Mouse (Mus musculus): ENCODE results near the gene Oasl1.
"Not testable (repeated sequence)": the region's sequence is repeated elsewhere in the genome, so short reads cannot be mapped to it uniquely, and the experiment has no call there.

Oasl1 gene

DNA sequence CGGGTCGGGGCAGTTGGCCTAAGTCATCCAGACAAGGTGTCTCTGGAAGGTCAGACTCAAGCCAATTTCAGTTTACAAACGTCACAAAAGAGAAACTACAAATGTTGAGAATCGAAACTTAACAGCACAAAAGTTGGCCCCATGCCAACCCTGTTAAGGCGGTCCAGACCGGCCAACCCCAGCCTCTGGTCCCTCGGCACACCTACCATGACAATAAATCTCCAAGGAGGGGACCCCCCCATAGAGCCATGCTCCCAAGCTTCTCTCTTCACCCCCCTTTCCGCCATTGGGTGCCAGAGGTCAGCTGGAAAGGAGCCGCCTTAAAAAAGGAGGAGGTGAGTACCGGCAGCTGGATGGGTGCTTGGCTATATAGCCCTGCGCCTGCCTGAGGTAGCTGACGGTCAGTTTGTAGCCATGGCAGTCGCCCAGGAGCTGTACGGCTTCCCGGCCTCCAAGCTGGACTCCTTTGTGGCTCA lies at the start of gene Oasl1:
Gene Oasl1, plus strand, starts transcription at position 243 of the 476 bp plus-strand sequence.
- DNase-seq (ENCODE audit: low read depth), result no peak

DNA sequence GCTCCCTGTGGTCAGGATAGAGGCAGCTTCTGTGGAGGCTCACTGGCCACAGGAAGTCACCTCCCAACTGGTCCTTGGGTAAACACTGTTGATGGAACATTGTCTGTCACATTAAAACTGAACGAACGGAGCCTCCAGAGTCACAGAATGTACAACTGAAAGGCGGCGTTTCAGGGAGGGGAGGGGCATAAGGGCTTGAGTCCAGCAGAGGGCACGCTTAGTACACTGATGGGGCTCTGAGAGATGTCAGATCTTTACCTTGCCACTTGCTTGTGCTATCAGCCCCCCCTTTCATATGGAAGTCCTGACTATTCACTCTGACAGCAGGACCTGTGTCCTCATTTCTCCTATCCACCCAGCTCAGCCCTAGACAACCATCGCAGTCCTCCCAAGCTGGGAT lies 47.2 kb upstream of the Oasl1 start:
- DNase-seq (ENCODE audit: low read depth), result no peak

DNA sequence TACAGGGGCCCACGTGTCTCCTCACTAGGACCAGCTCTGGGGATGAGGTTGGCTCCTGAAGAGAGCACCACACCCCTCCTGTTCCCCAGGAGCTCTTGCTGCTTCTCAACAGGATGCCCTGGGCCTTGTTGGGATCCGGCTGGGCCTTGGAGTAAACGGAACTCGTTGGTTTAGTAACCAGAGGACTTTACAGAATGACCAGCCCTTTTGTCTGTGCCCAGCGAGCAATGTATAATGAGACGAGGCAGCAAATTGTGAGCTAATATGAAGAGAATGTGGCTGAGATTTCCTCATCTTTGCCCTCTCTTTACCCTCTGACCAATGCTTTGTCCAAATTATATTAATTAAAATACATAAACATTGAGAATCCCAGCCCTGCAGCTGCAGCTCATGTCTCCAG lies 46.7 kb upstream of the Oasl1 start:
- DNase-seq (ENCODE audit: low read depth), result no peak

DNA sequence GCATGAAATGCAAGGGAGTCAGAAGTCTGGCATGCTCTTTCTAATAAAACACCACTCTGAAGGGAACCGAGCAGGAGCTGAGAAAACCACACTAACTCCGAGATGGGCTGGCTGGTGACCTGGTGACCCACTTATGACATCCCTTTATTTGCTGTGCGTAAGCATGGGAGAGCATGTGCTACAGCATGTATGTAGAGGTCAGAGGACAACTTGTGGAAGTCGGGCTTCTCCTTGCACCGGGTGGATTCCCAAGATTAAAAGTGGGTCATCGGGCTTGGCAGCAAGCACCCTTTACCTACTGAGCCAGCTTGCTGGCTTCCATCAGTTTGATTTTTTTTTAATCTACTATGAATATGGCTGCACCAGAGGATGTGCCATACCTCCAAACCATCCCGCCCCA lies 45.6 kb upstream of the Oasl1 start:
- DNase-seq (ENCODE audit: low read depth), result no peak

DNA sequence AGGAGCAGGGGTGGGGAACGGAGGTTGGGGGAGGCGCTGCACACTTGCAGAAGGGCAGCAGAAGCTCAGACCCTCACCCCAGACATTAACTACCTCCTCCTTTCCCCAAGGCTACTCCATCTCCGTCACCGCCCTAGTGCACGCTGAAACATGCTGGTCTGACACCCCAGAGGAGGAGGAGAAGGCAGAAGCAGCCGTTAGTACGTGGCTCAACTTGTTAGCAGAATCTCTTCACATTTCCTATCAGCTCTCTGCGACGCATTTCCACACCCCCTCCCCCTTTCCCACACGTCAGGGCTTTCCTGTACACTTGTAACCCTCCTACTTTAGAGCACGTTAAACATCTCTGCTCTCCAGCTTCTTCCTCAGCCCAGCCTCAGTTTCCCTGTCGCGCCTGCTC lies 43.6 kb upstream of the Oasl1 start:
- no peak for DNase-seq (ENCODE audit: low read depth)

DNA sequence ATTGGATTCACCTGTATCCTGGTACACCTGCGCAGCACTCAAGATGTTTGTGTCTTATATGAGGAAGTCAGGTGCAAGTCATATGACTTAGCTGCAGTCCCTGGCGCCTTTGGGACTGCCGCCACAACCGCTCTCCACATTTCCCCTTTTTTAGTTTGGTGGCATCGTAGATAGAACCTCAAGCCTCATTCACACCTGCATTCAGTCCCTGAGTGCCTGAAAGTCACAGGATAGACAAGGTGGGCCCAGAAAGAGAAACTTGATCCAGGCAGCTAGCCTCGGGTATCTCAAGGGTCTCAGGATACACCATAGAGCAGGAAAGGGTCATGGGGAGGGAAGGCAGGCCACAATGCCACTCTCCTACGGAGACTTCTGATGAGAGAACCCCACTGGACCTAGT lies 40.7 kb upstream of the Oasl1 start:
- DNase-seq (ENCODE audit: low read depth), result not testable (repeated sequence)

DNA sequence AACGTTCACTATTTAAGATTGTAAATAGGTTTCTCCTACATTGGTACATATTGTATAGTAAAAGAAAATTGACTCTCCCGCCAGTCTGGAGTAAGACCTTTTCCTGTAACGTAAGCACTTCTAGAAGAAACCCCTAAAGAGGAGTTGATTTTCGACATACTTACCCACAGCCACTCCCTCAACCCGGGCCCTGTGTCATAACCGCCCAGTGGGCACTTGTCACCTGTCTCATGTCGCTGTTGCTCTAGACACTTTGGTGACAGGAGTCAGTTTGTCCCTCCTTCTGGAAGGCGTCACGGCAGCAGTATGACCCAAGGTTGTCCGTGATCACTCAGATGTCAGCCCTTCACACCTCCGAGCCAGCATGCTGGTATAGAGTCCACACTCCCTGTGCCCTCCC lies 40.0 kb upstream of the Oasl1 start:
- DNase-seq (ENCODE audit: low read depth), result no peak

DNA sequence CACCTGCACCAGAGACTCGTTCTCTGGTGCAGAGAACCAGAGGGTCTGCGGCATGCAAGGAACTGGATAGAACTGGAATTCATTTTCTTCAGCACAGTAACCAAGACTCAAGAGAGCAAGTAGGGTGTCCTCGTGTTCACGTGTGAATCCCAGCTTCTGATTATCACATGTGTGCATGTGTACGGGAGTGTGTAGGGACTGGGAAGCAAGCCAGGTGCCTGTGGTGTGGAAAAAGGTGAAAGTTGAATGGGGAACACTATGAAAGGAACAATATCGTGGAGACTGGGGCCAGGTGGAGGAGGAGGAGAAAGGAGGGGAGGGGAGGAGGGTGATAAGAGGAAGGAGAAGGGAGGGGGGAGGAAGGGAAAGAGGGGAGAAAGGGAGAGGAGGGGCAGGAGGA lies 36.2 kb upstream of the Oasl1 start:
- DNase-seq (ENCODE audit: low read depth), result no peak

DNA sequence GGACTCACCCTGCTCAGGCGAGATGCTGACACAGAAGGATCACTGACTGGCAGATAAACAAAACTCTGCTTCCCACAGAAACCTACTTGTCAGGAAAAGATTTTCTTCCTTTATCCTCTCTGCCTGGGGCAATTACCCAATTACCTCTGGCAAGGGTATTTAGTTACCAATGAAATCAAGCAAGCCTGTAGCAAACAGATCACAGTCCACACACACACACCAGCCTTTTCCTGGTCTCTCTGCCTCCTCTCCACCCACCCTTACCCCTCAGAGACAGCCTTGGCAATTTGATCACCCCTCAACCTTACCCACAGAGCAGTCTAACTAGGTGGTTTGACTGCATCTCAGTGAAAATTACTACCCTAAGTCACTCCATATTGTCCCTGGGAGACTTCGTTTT lies 34.0 kb upstream of the Oasl1 start:
- no peak for DNase-seq (ENCODE audit: low read depth)

DNA sequence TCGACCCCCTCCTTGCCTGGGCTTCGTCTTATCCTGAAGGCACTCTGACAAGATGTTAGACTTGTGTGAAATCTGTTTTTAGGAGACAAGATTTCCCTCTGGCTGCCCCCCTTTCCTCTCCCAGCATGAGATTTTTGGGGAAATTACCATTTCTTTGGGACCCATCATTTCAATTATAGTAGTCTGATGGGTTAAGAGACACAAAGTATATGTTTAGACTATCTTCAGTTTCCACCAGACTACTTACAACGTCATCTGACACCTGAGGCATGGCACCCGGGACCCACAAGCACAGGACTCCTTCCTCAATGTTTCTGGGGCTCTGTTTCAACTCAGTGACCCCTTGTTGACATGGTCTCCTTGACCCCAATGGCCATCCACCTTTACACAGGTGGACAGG lies 27.5 kb upstream of the Oasl1 start:
- DNase-seq (ENCODE audit: low read depth), result no peak

DNA sequence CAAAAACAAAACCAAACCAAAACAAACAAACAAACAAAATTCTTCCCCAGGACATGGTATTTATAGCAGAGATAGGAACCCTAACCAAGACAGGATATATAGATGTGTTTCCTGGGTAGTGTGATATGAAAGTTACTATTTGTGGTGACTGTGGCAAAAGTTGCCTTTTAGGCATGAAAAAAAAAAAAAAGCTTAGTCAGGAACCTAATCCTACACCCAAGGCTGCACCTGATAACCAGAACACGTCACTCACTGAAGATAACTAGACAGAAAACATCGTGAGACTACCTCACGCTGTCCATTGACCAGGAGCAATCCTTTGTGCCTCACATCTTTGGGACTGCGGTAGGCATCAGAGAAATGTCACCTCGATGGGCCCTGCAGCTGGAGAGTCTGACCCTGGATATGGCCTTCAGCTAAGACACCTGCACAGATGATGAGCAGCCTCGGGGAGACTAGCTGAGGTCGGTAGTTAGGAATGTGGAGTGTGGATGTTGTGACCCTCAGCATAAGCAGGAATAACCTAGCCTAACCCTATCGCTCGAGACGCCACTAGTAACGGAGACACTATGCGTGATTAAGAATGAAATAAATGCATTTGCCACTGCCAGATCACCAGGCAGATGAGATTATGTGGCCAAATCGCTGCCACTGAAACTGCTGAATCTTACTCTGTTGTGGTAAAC lies 26.2 kb upstream of the Oasl1 start, which contains the start of gene Oasl2:
Gene Oasl2, plus strand, starts transcription at position 249 of the 686 bp plus-strand sequence.
- DNase-seq (ENCODE audit: low read depth), result no peak

DNA sequence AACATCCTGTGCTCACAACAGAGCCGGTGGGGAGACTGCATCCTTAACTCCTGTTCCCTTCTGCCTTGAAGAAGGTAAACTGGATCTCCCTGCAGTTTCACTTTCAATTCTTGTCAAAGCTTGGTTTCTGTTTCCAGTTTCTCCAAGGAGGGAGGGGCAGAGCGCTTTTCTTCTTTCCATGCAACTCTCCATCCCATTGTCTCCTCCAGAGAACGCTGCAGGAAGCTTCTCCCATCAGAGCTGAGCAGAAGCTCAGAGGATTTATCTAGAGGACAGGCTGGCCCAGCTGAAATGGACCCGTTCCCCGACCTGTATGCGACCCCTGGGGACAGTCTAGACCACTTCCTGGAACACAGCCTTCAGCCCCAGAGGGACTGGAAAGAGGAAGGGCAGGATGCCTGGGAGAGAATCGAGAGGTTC lies 25.7 kb upstream of the Oasl1 start:
- DNase-seq (ENCODE audit: low read depth), result no peak

DNA sequence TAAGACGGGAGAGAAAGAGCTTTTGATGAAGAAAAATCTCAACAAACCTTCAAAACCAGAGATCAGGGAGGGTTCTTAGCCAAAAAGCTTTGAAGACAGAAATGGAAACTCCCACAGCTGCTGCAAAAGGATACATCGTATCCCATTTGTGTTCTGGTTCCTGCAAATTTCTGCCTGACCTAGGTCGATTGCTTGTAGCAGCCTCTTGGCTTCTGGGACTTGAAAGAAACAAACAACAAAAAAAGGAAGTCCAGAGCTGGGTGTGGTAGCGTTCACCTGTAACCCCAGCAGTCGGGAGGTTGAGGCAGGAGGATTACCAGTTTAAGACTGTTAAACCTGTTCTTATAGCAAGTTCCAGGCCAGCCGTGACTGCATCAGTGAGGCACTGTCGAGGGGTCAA lies 24.2 kb upstream of the Oasl1 start:
- no peak for DNase-seq (ENCODE audit: low read depth)

DNA sequence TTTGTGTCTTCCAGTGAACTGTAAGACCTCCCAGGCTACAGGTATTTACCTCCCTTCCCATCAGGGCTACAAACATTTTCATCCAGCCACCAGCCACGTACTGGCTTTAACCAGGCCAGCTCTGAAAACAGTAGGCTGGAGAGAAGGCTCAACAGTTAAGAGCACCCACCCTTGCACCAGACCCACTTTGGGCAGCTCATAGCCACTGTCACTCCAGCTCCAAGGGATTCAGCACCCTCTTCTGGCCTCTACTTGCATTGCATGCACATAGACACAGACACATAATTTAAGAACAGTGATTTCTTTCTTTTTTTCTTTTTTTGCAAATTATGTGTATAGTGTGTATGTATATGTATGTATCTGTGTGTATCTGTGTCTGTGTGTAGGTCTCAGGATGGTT lies 20.6 kb upstream of the Oasl1 start:
- DNase-seq (ENCODE audit: low read depth), result no peak

DNA sequence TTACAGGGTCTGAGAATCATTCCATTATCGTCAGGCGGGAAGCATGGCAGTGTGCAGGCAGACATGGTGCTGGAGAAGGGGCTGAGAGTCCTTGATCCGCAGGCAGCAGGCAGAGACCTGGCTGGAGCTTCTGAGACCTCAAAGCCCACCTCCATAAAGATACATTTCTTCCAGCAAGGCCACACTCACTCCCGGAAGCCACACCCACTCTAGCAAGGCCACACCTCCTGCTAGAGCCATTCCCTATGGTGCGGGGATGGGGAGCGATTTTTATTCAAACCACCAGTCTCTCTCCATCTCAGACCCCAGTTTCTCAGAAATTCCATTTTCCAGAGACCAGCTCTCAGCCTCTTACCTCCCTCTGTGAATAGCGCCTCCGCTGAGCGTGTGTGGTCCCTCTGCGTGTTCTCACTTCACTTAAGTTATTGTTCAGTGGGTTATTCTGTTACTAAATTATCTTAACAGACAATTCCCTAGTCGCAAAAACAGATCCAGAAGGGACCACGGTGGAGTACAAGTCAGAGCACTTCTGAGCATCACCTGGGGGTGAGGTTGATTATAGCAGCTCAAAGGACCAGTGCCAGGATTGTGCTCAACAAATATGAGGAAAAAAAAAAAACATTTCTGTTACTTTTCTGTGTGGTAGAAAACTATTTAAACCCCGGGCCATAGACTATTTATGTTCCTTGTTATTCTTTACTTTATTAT lies 14.3 kb upstream of the Oasl1 start:
- no peak for DNase-seq (ENCODE audit: low read depth)

DNA sequence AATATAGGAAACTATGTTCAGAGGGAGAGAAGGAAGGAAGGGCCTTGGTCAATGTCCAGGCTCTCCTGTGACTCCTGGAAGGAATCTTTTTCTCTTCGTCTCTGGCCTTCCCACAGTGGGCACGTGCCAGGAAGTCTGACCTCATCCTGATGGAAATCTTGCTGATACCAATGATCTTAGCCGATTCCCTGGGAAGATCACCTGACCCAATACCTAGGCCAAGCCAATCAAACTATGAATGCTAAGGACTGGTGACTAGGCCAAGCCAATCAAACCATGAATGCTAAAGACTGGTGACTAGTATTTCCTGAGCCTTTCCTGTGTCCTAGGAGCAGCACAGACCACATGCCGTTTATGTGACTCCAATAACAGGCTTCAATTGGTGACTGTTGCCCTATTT lies 9.4 kb upstream of the Oasl1 start:
- no peak for DNase-seq (ENCODE audit: low read depth)

DNA sequence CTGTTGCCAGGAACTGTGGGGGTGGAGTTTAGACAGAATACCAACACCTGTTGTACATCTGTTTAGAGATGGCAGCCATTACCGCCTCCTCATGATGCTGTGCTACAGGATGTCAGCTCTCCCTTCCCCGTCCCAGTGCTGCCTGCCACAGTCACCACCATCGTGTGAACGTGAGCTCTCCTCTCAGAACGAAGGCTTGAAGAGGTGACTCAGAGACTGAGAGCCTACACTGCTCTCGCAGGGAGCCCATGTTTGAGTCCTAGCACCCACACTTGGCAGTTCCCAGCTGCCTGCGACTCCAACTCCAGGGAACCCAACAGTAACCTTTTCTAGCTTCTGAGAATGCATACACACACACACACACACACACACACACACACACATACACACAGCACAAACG lies 8.2 kb upstream of the Oasl1 start:
- DNase-seq (ENCODE audit: low read depth), result no peak

DNA sequence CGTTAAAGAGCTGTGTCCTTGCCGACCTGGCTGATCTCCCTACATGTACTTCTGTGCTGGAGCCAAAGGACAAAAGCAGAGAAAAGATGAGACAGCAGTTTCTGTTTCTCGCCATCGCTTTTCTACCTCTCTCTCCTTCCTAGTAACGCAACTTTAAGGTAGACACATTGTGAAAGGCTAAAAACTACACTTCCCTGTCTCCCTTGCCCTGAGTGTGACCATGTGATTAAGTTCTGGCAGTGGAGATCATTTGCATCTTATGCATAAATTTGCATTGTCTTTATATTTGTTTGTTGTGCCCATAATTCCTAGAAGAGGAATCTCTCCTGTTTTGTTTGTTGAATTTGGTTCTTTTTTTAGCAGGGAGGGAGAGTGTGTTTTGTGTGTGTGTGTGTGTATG lies 7.2 kb upstream of the Oasl1 start:
- DNase-seq (ENCODE audit: low read depth), result no peak

DNA sequence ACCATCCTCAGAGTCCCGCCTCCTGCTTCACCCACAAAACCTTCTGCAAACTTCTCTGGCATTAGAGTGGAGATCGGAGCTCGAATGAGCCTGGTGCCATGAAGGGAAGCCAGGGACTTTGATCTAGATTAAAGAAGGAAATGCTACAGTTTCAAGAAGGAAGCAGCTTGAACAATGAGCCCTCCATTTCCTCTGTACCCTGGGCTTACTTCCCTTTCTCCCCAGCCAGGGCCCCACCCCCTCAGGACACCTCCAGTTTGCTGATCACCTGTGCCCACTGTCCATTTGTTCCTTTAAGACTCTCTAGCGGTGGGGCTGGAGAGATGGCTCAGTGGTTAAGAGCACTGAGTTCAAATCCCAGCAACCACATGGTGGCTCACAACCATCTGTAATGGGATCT lies 6.3 kb upstream of the Oasl1 start:
- DNase-seq (ENCODE audit: low read depth), result no peak

DNA sequence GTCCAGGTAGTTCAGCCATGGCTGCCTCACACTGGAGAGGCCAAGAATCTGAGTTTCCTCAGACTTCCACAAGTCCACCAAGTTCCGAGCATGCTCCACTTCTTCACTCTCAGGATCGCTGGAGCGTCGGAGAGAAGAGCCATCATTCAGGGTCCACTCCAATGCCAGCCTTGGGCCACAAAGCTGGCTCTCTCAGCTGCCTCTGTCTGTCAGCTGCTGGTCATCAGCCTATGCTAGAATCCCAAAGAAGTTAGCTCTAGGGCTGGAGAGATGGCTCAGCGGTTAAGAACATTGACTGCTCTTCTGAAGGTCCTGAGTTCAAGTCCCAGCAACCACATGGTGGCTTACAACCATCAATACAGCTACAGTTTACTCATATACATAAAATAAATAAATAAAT lies 5.7 kb upstream of the Oasl1 start:
- not testable (repeated sequence) for DNase-seq (ENCODE audit: low read depth)

DNA sequence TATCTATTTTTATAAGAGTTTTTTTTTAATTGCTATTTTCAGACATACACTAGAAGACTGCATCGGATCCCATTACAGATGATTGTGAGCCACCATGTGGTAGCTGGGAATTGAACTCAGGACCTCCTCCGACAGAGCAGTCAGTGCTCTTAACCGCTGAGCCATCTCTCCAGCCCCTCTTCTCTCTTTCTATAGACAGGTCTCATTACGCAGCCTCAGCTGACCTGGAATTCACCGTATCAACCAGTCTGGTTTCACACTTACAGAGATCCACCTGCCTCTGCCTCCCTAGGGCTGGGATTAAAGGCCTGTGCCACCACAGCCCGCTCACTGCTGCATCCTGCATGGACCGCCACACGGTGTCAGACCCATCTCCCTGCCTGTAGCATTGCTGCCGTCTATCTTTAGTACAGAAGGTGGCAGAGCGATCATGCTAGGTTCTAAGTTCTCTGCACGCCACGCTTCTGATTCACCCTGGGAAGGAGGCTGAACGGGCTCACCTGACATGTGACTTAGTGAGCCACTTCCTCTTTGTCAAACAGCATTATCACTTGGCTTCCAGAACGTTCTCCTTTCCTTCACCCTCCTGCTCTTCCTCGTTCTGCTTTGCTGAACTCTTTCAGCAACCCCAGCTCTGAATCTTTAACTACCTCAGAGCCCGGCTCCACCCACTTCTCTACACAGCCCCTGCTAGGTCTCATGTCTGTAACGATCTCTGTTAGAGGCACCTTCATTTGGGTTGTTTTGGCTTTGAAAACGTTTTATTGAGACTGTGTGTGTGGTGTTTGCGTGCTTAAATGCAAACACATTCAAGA lies 1.3 kb upstream of the Oasl1 start:
- DNase-seq (ENCODE audit: low read depth), result peak; percentile 60

DNA sequence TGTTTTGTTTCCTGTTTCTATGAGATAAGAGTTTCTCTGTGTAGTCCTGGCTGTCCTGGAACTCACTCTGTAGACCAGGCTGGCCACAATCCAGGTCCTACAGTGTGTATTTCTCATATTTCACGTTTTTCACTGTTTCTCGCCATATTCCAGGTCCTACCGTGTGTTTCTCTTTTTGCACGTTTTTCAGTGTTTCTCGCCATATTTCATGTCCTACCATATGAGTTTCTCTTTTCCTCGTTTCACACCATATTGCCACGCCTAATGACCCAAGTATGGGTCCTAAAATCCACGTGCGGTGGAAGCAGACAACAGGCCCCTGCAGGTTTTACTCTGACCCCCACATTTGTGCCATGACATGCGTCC lies 691 bp upstream of the Oasl1 start:
- DNase-seq (ENCODE audit: low read depth), result no peak

DNA sequence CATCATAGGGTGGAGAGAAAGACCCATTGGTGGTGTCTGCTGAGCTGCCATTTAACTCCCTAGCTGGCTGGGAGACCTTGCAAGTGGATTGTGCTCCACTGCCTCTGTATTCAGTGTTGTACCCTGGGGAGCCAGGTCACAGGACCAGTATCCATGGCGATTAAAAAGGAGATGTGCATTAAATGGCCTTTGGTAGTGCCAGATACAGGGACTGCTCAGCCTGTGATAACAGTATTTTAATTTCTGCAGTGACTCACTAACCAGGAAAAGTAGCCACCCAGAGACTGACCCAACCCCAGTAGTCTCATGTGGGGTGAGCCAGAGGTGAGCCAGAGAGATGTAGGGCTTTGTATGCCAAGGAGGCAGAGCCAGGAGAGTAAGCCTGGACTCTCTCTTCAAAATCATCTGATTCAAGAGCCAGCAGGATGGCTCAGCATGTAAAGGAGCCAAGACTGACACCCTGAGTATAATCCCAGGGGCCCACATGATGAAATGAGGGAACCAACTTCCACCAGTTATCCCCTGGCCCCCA lies 3.2 kb downstream of the Oasl1 start:
- DNase-seq (ENCODE audit: low read depth), result no peak
